Mouse (Mus musculus) megakaryocyte progenitor cell, adult 5-6 weeks (primary cell): ENCODE data around the gene Rhot1. TPM values are rescaled to one million over a fixed set of nuclear protein-coding genes. Genes with fewer than 3 reads are reported as not detected.
"Not testable (repeated sequence)": the region's sequence is repeated elsewhere in the genome, so short reads cannot be mapped to it uniquely, and the experiment has no call there.

Source experiments
- ATAC-seq: replicated peaks from 2 replicates; pipeline ENCODE4 v1.8.0; 2016; ENCODE audit warnings: mild to moderate bottlenecking, moderate TSS enrichment, inconsistent platforms; ENCODE audit not compliant: poor library complexity
- total RNA-seq, 2 experiments: library from RNA; stranded (forward) in 1 of 2; stranded (reverse) in 1 of 2; fragments of 157-497, 149-512 nt in 1 of 2; fragments of 200-1000 nt in 1 of 2; gene quantifications; 2 replicates each; pipeline versions ENCODE4 v1.2.3 to v1.2.4; 2015 to 2017

Rhot1 gene
- total RNA-seq, 2 experiments from 2014 or later = 50.6 to 66.6 TPM

- ATAC-seq = no peak
Observed at GRCm38 (mm10) chr11:80190280-80190679, 18.5 kb upstream of the Rhot1 start.

DNA sequence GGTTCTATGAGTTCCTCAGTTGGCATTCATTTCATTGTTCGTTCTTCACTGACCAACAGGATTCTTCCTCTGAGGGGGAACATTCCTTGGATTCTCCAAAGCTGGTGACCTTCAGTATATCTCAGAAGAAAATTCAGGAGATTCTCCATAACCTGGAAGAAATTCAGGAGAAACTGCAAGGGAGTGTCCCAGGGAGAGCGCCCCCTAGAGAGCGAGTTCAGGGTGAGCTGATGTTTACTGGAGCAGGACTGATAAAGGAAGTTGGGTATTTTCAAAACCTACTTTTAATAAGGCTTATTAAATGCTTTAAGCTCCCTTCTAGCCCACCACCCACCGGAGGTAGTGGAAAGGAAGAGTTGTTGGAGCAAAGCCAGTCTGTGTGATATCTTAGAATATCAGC is 15.0 kb upstream of the Rhot1 start:
- no peak for ATAC-seq

DNA sequence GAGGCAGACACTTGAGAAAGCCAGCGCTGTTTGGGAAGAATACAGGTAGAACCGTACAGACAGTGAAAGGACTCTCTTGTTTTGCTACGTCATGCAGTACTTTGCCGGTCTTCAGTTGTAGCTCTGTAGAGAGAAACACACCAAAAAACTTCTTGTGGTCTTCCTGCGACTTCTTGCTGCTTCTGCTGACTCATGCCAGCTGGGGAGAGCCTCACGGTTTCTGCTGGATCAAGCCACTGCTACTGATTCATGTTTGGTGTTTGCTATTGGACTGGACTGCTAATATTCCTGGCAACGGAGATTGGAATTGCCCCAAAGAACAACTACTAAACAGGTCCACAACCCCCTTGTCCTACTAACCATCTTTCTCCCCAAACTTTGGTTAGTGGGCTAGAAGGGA is 12.5 kb upstream of the Rhot1 start:
- no peak for ATAC-seq

- ATAC-seq = no peak
Observed at GRCm38 (mm10) chr11:80199316-80199715, 9.5 kb upstream of the Rhot1 start.

- no peak for ATAC-seq
Observed at GRCm38 (mm10) chr11:80199773-80200172, 9.0 kb upstream of the Rhot1 start.

- ATAC-seq = no peak
Observed at GRCm38 (mm10) chr11:80200326-80200725, 8.5 kb upstream of the Rhot1 start.

- ATAC-seq = no peak
Observed at GRCm38 (mm10) chr11:80202296-80202695, 6.5 kb upstream of the Rhot1 start.

GRCm38 (mm10) chr11:80204037-80204436 is 4.8 kb upstream of the Rhot1 start:
- no peak for ATAC-seq

- no peak for ATAC-seq
Observed at GRCm38 (mm10) chr11:80204941-80205340, 3.9 kb upstream of the Rhot1 start.

GRCm38 (mm10) chr11:80208465-80208859 is 357 bp upstream of the Rhot1 start:
- no peak for ATAC-seq

DNA sequence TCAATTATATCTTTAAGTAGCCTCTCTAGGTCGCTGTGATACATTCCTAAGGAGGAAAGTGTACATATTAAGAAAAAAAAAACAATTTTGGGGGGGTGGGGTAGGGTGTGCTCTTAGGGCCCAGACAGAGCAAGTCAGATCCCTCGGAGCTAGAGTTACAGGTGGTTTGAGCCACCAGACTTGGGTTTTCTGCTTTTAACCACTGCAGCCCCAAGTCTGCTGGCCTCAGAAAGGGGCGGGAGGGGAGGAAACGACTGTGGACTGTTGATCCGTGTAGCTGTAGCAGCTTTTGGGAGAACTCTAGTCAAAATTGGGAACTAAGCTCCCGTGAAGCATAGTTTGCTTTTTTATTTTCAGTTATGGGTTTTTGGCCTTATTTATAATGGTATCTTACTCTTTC is 1.5 kb downstream of the Rhot1 start:
- ATAC-seq = no peak

GRCm38 (mm10) chr11:80212282-80212681 is 3.5 kb downstream of the Rhot1 start:
- ATAC-seq = no peak

- no peak for ATAC-seq
Observed at GRCm38 (mm10) chr11:80215291-80215690, 6.5 kb downstream of the Rhot1 start.

DNA sequence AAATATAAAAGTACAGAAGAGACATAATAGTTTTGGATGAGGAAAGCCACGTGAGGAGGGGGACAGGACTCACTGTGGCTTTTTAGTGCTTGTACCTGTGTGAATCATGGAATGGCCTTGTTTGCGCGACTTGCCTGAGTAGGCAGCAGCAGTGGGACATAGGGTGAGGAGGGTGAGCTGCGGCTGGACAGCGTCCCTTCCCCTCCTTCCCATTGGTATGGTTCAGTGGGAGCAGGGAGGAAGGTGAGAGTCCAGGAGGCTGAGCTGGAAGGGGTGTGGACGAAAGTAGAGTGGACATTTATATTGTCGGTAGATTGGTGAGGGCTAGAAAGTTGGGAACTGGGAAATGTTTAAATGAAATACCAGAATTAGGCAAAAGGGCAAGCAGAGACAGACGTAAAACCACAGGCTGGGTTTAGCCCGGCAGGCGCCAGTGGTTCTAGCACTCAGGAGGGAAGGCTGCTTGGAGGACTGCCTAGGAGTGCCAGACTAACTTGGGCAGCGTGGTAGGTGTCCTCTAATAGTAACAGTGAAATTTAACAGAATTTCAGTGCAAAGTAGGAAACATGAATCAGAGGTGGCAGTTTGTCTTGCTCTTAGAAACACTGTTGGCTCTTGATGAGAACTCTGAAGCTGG is 10.0 kb downstream of the Rhot1 start:
- ATAC-seq = no peak

- not testable (repeated sequence) for ATAC-seq
Observed at GRCm38 (mm10) chr11:80230066-80230465, 21.2 kb downstream of the Rhot1 start.

GRCm38 (mm10) chr11:80237278-80237677 is 28.5 kb downstream of the Rhot1 start:
- no peak for ATAC-seq

DNA sequence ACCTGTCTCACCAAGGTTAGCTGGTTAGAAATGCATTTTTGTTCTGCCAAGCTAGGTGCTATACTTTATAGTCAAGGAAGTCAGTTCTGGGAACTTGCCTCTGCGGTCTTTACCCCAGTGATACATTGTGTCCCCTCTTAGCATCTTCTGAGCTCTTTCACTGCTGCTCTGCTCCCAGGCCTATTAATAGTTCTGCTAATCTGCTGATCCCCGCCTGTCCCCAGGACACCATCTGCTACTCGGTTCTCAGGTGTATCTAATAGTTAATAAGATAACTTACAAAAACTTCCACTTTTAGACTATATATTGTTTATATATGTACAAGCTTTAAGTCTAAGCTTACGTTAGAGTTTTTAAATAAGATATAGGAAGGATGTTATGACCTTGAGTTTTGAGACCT is 29.5 kb downstream of the Rhot1 start:
- ATAC-seq = no peak

- ATAC-seq = no peak
Observed at GRCm38 (mm10) chr11:80247026-80247425, 38.2 kb downstream of the Rhot1 start.

GRCm38 (mm10) chr11:80248531-80248930 is 39.7 kb downstream of the Rhot1 start:
- no peak for ATAC-seq

GRCm38 (mm10) chr11:80264137-80264536 is 55.3 kb downstream of the Rhot1 start:
- no peak for ATAC-seq

DNA sequence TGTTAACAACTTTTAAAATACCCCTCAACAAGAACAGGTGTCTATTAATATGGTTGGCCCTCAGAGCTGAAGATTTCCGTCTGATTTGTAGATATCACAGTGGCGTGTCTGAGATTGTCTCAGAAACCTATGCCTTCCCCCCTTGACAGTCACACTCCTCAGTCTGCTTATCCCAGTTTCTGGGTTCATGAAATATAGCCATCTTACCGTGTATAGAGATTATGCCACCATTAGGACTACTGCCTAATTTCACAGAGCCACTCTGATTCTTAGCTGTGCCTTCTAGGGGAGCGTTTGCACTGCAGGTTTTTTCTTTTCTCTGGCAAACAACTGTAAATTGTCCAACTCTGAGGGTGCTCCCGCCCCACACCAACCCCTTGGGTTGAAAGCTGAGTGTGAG is 62.3 kb downstream of the Rhot1 start:
- ATAC-seq = no peak

DNA sequence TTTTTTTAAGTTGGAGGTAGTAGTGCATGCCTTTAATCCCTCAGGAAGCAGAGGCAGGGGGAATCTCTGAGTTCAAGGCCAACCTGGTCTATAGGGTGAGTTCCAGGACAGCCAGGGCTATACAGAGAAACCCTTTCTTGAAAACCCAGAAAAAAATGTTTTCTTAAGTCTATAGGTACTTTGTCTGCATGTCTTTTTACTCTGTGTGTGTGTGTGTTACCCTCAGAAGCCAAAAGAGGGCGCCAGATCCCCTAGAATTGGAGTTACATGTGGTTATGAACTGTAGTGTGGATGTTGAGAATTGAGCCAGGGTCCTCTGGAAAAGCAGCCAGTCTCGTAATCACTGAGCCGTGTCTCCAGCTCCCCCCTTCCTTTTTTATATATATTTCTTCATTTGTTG is 66.2 kb downstream of the Rhot1 start:
- ATAC-seq = no peak

GRCm38 (mm10) chr11:80278054-80278453 is 69.2 kb downstream of the Rhot1 start:
- ATAC-seq = no peak
